Mouse (Mus musculus): Measurements from ENCODE around the gene Bbc3. TPM values are rescaled to one million over a fixed set of nuclear protein-coding genes. Genes with fewer than 3 reads are reported as not detected.
"Not testable (repeated sequence)": the region's sequence is repeated elsewhere in the genome, so short reads cannot be mapped to it uniquely, and the experiment has no call there.

Gene Bbc3
- 6.4 and 8.1 TPM in 2 replicates for polyA plus RNA-seq (2014; fragmentation: Nextera tagmentation; extraction: Ambion mirVana)

DNA sequence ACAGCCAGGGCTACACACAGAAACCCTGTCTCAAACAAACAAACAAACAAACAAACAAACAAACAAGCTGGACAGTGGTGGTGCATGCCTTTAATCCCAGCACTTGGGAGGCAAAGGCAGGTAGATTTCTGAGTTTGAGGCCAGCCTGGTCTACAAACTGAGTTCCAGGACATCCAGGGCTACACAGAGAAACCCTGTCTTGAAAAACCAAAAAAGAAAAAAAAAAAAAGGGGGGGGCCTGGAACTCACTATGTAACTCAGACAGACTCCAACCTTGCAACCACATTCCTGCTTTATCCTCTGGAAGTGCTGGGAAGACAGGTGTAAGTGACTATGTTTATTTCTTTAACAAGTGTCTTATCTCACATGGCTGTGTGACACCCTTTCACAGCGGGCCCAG lies at the start of gene Bbc3:
Bbc3 (plus strand) TSS at position 301 of the 400 bp plus-strand sequence.
- Histone ChIP-seq H3K27ac (ENCODE audit: low read depth, low read length) (0 out of 2 replicates have a peak within 1 kb of the TSS, but pooled peaks have one; percentile 27), H3K4me2 (replicated peaks; ENCODE audit: low read depth, low read length) (peak within 1 kb of the TSS; percentile 98), H3K9ac (ENCODE audit: low read depth, low read length) (peak within 1 kb of the TSS; percentile 61), H3K4me3 (ENCODE audit: low read depth, low read length) (peak within 1 kb of the TSS; percentile 73)
- 61% methylated on average over 1 of the region's 1 CpGs for WGBS
- not testable (repeated sequence) for H3K27me3 ChIP-seq (ENCODE audit: control insufficient read depth, insufficient read depth, low read length); H3K36me3 ChIP-seq (ENCODE audit: control insufficient read depth, insufficient read depth, low read length); DNase-seq (ENCODE audit: low spot score); ATAC-seq (ENCODE audit: low FRiP score); H3K4me1 ChIP-seq (replicated peaks; ENCODE audit: control insufficient read depth, insufficient read depth, low read length); H3K9me3 ChIP-seq (ENCODE audit: control insufficient read depth, low read length)

- Histone ChIP-seq H3K9me3 (ENCODE audit: control insufficient read depth, low read length) (no peaks in the 10 kb centered on the region), H3K36me3 (ENCODE audit: control insufficient read depth, insufficient read depth, low read length) (no peaks in the 10 kb centered on the region), H3K4me3 (ENCODE audit: low read depth, low read length) (no peak within 1 kb of the TSS), H3K4me1 (replicated peaks; ENCODE audit: control insufficient read depth, insufficient read depth, low read length) (no peaks in the 10 kb centered on the region), H3K27me3 (ENCODE audit: control insufficient read depth, insufficient read depth, low read length) (no peaks in the 10 kb centered on the region), H3K9ac (ENCODE audit: low read depth, low read length) (no peak within 1 kb of the TSS), H3K27ac (ENCODE audit: low read depth, low read length) (no peak within 1 kb of the TSS), H3K4me2 (replicated peaks; ENCODE audit: low read depth, low read length) (no peak within 1 kb of the TSS)
- ATAC-seq (ENCODE audit: low FRiP score) (no peak), DNase-seq (ENCODE audit: low spot score) (no peak)
- 90% methylated on average over 5 of the region's 5 CpGs for WGBS
These were observed 49.0 kb upstream of the Bbc3 start, which contains the start of gene C5ar1 for GRCm38 (mm10) chr7:16259110-16259590. Gene C5ar1, minus strand, starts transcription at chr7:16259540.

- H3K9ac ChIP-seq (ENCODE audit: low read depth, low read length), result no peak overlapping the region
- no peak overlapping the region for H3K4me2 ChIP-seq (replicated peaks; ENCODE audit: low read depth, low read length)
- ATAC-seq (ENCODE audit: low FRiP score) (no peak), DNase-seq (ENCODE audit: low spot score) (no peak)
- H3K36me3 ChIP-seq (ENCODE audit: control insufficient read depth, insufficient read depth, low read length), result no peaks in the 10 kb centered on the region
- no peaks in the 10 kb centered on the region for H3K4me1 ChIP-seq (replicated peaks; ENCODE audit: control insufficient read depth, insufficient read depth, low read length)
- no peaks in the 10 kb centered on the region for H3K9me3 ChIP-seq (ENCODE audit: control insufficient read depth, low read length)
- H3K27me3 ChIP-seq (ENCODE audit: control insufficient read depth, insufficient read depth, low read length), result no peaks in the 10 kb centered on the region
- no peak overlapping the region for H3K4me3 ChIP-seq (ENCODE audit: low read depth, low read length)
- H3K27ac ChIP-seq (ENCODE audit: low read depth, low read length), result no peak overlapping the region
- WGBS, result 61% methylated on average over 1 of the region's 1 CpGs
These were observed 47.1 kb upstream of the Bbc3 start for GRCm38 (mm10) chr7:16261097-16261496.

GRCm38 (mm10) chr7:16263015-16263787 lies 45.0 kb upstream of the Bbc3 start:
- H3K9me3 ChIP-seq (ENCODE audit: control insufficient read depth, low read length), result no peaks in the 10 kb centered on the region
- no peaks in the 10 kb centered on the region for H3K4me1 ChIP-seq (replicated peaks; ENCODE audit: control insufficient read depth, insufficient read depth, low read length)
- no peak overlapping the region for H3K9ac ChIP-seq (ENCODE audit: low read depth, low read length)
- H3K27me3 ChIP-seq (ENCODE audit: control insufficient read depth, insufficient read depth, low read length), result no peaks in the 10 kb centered on the region
- no peak overlapping the region for H3K4me3 ChIP-seq (ENCODE audit: low read depth, low read length)
- no peak overlapping the region for H3K27ac ChIP-seq (ENCODE audit: low read depth, low read length)
- ATAC-seq (ENCODE audit: low FRiP score), result no peak
- 35% methylated on average over 8 of the region's 8 CpGs for WGBS
- H3K4me2 ChIP-seq (replicated peaks; ENCODE audit: low read depth, low read length), result no peak overlapping the region
- peak; percentile 85 for DNase-seq (ENCODE audit: low spot score)
- H3K36me3 ChIP-seq (ENCODE audit: control insufficient read depth, insufficient read depth, low read length), result no peaks in the 10 kb centered on the region

GRCm38 (mm10) chr7:16263843-16264242 lies 44.4 kb upstream of the Bbc3 start:
- Histone ChIP-seq H3K27ac (ENCODE audit: low read depth, low read length) (no peak overlapping the region), H3K27me3 (ENCODE audit: control insufficient read depth, insufficient read depth, low read length) (no peaks in the 10 kb centered on the region), H3K9me3 (ENCODE audit: control insufficient read depth, low read length) (no peaks in the 10 kb centered on the region), H3K36me3 (ENCODE audit: control insufficient read depth, insufficient read depth, low read length) (no peaks in the 10 kb centered on the region), H3K4me1 (replicated peaks; ENCODE audit: control insufficient read depth, insufficient read depth, low read length) (no peaks in the 10 kb centered on the region), H3K4me2 (replicated peaks; ENCODE audit: low read depth, low read length) (no peak overlapping the region), H3K4me3 (ENCODE audit: low read depth, low read length) (no peak overlapping the region), H3K9ac (ENCODE audit: low read depth, low read length) (no peak overlapping the region)
- no peak for ATAC-seq (ENCODE audit: low FRiP score)
- DNase-seq (ENCODE audit: low spot score), result no peak
- WGBS, result 79% methylated on average over 5 of the region's 5 CpGs

DNA sequence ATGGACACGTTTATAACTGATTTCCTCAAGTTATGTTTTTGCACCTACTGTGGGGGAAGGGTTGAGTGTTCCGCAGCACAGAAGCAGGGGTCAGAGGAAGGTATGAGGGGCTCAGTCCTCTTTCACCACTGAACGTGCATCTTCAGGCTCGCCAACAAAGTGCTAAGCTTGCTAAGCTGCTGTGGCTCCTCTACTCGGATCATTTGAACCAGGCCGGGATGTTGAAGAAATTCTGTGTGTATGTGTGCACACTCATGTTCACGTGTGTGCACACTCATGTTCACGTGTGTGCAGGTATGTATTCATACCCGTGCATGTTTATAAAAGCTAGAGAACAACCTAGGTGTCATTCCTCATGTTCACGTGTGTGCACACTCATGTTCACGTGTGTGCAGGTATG lies 42.3 kb upstream of the Bbc3 start:
- DNase-seq (ENCODE audit: low spot score), result no peak
- H3K4me3 ChIP-seq (ENCODE audit: low read depth, low read length), result no peak overlapping the region
- H3K4me2 ChIP-seq (replicated peaks; ENCODE audit: low read depth, low read length), result no peak overlapping the region
- H3K4me1 ChIP-seq (replicated peaks; ENCODE audit: control insufficient read depth, insufficient read depth, low read length), result no peaks in the 10 kb centered on the region
- no peaks in the 10 kb centered on the region for H3K36me3 ChIP-seq (ENCODE audit: control insufficient read depth, insufficient read depth, low read length)
- H3K9ac ChIP-seq (ENCODE audit: low read depth, low read length), result no peak overlapping the region
- H3K9me3 ChIP-seq (ENCODE audit: control insufficient read depth, low read length), result no peaks in the 10 kb centered on the region
- no peaks in the 10 kb centered on the region for H3K27me3 ChIP-seq (ENCODE audit: control insufficient read depth, insufficient read depth, low read length)
- WGBS, result 90% methylated on average over 11 of the region's 11 CpGs
- no peak overlapping the region for H3K27ac ChIP-seq (ENCODE audit: low read depth, low read length)
- ATAC-seq (ENCODE audit: low FRiP score), result no peak

DNA sequence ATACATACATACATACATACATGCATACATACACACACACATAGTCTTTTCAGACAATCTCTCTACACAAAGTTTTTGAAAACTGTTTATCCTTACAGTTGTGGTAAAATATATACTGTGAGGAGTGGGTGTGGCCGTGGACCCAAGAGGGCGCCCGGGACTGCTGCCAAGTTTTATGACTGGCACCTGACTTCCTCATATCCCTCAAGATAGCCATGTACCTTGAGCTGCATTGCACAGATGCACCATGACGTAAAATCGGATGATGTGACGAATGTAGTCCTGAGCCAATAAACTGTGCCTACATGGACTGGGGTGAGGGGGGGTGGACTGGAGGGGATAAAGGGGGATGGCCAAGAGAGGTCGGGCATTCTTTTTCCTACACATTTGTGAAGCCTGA lies 41.6 kb upstream of the Bbc3 start:
- WGBS, result 85% methylated on average over 7 of the region's 7 CpGs
- H3K27me3 ChIP-seq (ENCODE audit: control insufficient read depth, insufficient read depth, low read length); H3K4me3 ChIP-seq (ENCODE audit: low read depth, low read length); H3K27ac ChIP-seq (ENCODE audit: low read depth, low read length); H3K36me3 ChIP-seq (ENCODE audit: control insufficient read depth, insufficient read depth, low read length); H3K4me2 ChIP-seq (replicated peaks; ENCODE audit: low read depth, low read length); H3K9ac ChIP-seq (ENCODE audit: low read depth, low read length); H3K9me3 ChIP-seq (ENCODE audit: control insufficient read depth, low read length); ATAC-seq (ENCODE audit: low FRiP score); DNase-seq (ENCODE audit: low spot score); H3K4me1 ChIP-seq (replicated peaks; ENCODE audit: control insufficient read depth, insufficient read depth, low read length): not testable (repeated sequence)

GRCm38 (mm10) chr7:16271139-16271538 lies 37.1 kb upstream of the Bbc3 start:
- H3K4me1 ChIP-seq (replicated peaks; ENCODE audit: control insufficient read depth, insufficient read depth, low read length), result peaks cover 11% of the 10 kb centered on the region; the same call in 1 of the 2 replicates
- ATAC-seq (ENCODE audit: low FRiP score) (no peak), DNase-seq (ENCODE audit: low spot score) (no peak)
- H3K9me3 ChIP-seq (ENCODE audit: control insufficient read depth, low read length), result no peaks in the 10 kb centered on the region
- no peak overlapping the region for H3K4me2 ChIP-seq (replicated peaks; ENCODE audit: low read depth, low read length)
- no peaks in the 10 kb centered on the region for H3K36me3 ChIP-seq (ENCODE audit: control insufficient read depth, insufficient read depth, low read length)
- H3K27me3 ChIP-seq (ENCODE audit: control insufficient read depth, insufficient read depth, low read length), result no peaks in the 10 kb centered on the region
- no peak overlapping the region for H3K9ac ChIP-seq (ENCODE audit: low read depth, low read length)
- 54% methylated on average over 1 of the region's 1 CpGs for WGBS
- H3K27ac ChIP-seq (ENCODE audit: low read depth, low read length), result no peak overlapping the region
- H3K4me3 ChIP-seq (ENCODE audit: low read depth, low read length), result no peak overlapping the region

DNA sequence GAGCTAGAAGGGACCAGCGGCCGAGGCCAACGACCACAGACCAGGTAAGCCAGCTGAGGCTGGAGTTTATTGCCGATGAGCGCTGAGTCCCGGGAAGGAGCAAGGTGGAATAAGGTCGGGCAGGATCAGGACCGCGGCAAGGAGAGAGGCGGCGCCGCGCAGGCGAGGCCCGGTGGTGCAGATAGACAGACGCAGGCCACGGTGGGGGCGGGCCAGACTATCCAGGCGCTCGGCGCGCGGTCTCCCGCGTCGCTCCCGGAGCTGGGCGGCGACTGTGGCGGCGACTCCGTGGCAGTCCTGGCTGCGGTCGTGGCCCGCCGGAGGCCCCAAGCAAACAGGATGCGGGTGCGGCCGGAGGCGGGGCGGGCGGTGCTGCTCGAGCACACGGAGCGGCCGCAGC lies 35.5 kb upstream of the Bbc3 start:
- ATAC-seq (ENCODE audit: low FRiP score) (peak; percentile 76), DNase-seq (ENCODE audit: low spot score) (peak; percentile 75)
- no peaks in the 10 kb centered on the region for H3K27me3 ChIP-seq (ENCODE audit: control insufficient read depth, insufficient read depth, low read length)
- H3K9me3 ChIP-seq (ENCODE audit: control insufficient read depth, low read length), result no peaks in the 10 kb centered on the region
- no peaks in the 10 kb centered on the region for H3K36me3 ChIP-seq (ENCODE audit: control insufficient read depth, insufficient read depth, low read length)
- peak overlapping the region; percentile 96 for H3K4me2 ChIP-seq (replicated peaks; ENCODE audit: low read depth, low read length)
- peak overlapping the region; percentile 79 for H3K4me3 ChIP-seq (ENCODE audit: low read depth, low read length)
- peak overlapping the region; percentile 75 for H3K9ac ChIP-seq (ENCODE audit: low read depth, low read length)
- H3K27ac ChIP-seq (ENCODE audit: low read depth, low read length), result peak overlapping the region; percentile 87
- under 1% methylated on average over 43 of the region's 46 CpGs for WGBS
- peaks cover 11% of the 10 kb centered on the region; the same call in 1 of the 2 replicates for H3K4me1 ChIP-seq (replicated peaks; ENCODE audit: control insufficient read depth, insufficient read depth, low read length)

Data from hindbrain, embryonic 11.5 days (tissue).